Mouse (Mus musculus) cerebellum, adult 11 months (tissue): ENCODE data around the gene Sh3bp4.

Experiments used
- DNase-seq: peaks from one replicate; pipeline ENCODE4 v3.0.0; 2022

Gene Sh3bp4

GRCm38 (mm10) chr1:89131018-89131540 lies 60.9 kb downstream of the Sh3bp4 start:
- DNase-seq, result no peak

- DNase-seq, result no peak
Measured at GRCm38 (mm10) chr1:89131707-89132106, 61.5 kb downstream of the Sh3bp4 start.

- DNase-seq, result no peak
Measured at GRCm38 (mm10) chr1:89133266-89133665, 63.1 kb downstream of the Sh3bp4 start.

GRCm38 (mm10) chr1:89133717-89134116 lies 63.5 kb downstream of the Sh3bp4 start:
- no peak for DNase-seq

- no peak for DNase-seq
Measured at GRCm38 (mm10) chr1:89136089-89136811, 66.0 kb downstream of the Sh3bp4 start.

- DNase-seq, result no peak
Measured at GRCm38 (mm10) chr1:89137086-89137816, 67.0 kb downstream of the Sh3bp4 start.

GRCm38 (mm10) chr1:89138316-89138715 lies 68.1 kb downstream of the Sh3bp4 start:
- no peak for DNase-seq

GRCm38 (mm10) chr1:89140113-89140512 lies 69.9 kb downstream of the Sh3bp4 start:
- DNase-seq, result no peak

GRCm38 (mm10) chr1:89151071-89151470 lies 80.9 kb downstream of the Sh3bp4 start:
- no peak for DNase-seq

GRCm38 (mm10) chr1:89152576-89152975 lies 82.4 kb downstream of the Sh3bp4 start:
- no peak for DNase-seq

- DNase-seq, result no peak
Measured at GRCm38 (mm10) chr1:89153203-89153602, 83.0 kb downstream of the Sh3bp4 start.

- no peak for DNase-seq
Measured at GRCm38 (mm10) chr1:89163483-89163882, 93.3 kb downstream of the Sh3bp4 start.

GRCm38 (mm10) chr1:89164281-89164680 lies 94.1 kb downstream of the Sh3bp4 start:
- no peak for DNase-seq

- no peak for DNase-seq
Measured at GRCm38 (mm10) chr1:89164685-89165084, 94.5 kb downstream of the Sh3bp4 start.

GRCm38 (mm10) chr1:89166814-89167249 lies 96.6 kb downstream of the Sh3bp4 start:
- no peak for DNase-seq

GRCm38 (mm10) chr1:89171275-89171767 lies 101.1 kb downstream of the Sh3bp4 start:
- DNase-seq, result no peak

- no peak for DNase-seq
Measured at GRCm38 (mm10) chr1:89174621-89175020, 104.4 kb downstream of the Sh3bp4 start.

- DNase-seq, result no peak
Measured at GRCm38 (mm10) chr1:89175355-89175754, 105.1 kb downstream of the Sh3bp4 start.

GRCm38 (mm10) chr1:89183261-89183831 lies 113.1 kb downstream of the Sh3bp4 start:
- no peak for DNase-seq

- peak; percentile 60 for DNase-seq
Measured at GRCm38 (mm10) chr1:89184111-89184785, 114.0 kb downstream of the Sh3bp4 start.

- DNase-seq, result no peak
Measured at GRCm38 (mm10) chr1:89184839-89185238, 114.6 kb downstream of the Sh3bp4 start.

GRCm38 (mm10) chr1:89187441-89187840 lies 117.2 kb downstream of the Sh3bp4 start:
- no peak for DNase-seq

GRCm38 (mm10) chr1:89188091-89188490 lies 117.9 kb downstream of the Sh3bp4 start:
- no peak for DNase-seq
